Mouse (Mus musculus): ENCODE measurements at regions not wholly inside any gene's neighbourhood (a gene's known extent, or its start where the extent isn't known, plus 50 kb on each side); places are given as distances from the start of the nearest gene placed in this dataset.
A peak's percentile ranks its signal among the peaks of the same experiment; 100 is the strongest.

GRCm38 (mm10) chr11:14136142-14136541 lies 462.9 kb upstream of the Pom121l12 start:
- no peak for ATAC-seq (ENCODE audit: poor library complexity, severe bottlenecking)

GRCm38 (mm10) chr11:14142376-14142775 lies 456.7 kb upstream of the Pom121l12 start:
- ATAC-seq (ENCODE audit: poor library complexity, severe bottlenecking) = peak; percentile 60; the same call in 1 of the 2 replicates

- no peak for ATAC-seq (ENCODE audit: poor library complexity, severe bottlenecking)
Observed at GRCm38 (mm10) chr11:14147639-14148038, 451.4 kb upstream of the Pom121l12 start.

GRCm38 (mm10) chr11:14159366-14159765 lies 439.7 kb upstream of the Pom121l12 start:
- ATAC-seq (ENCODE audit: poor library complexity, severe bottlenecking) = no peak

GRCm38 (mm10) chr11:14169478-14169877 lies 429.6 kb upstream of the Pom121l12 start:
- ATAC-seq (ENCODE audit: poor library complexity, severe bottlenecking) = no peak

- no peak for ATAC-seq (ENCODE audit: poor library complexity, severe bottlenecking)
Observed at GRCm38 (mm10) chr11:14174594-14174993, 424.5 kb upstream of the Pom121l12 start.

GRCm38 (mm10) chr11:14182020-14182419 lies 417.1 kb upstream of the Pom121l12 start:
- no peak for ATAC-seq (ENCODE audit: poor library complexity, severe bottlenecking)

GRCm38 (mm10) chr11:14182466-14182865 lies 416.6 kb upstream of the Pom121l12 start:
- ATAC-seq (ENCODE audit: poor library complexity, severe bottlenecking) = no peak

- ATAC-seq (ENCODE audit: poor library complexity, severe bottlenecking) = no peak
Observed at GRCm38 (mm10) chr11:14183258-14183968, 415.7 kb upstream of the Pom121l12 start.

- no peak for ATAC-seq (ENCODE audit: poor library complexity, severe bottlenecking)
Observed at GRCm38 (mm10) chr11:14195081-14195480, 404.0 kb upstream of the Pom121l12 start.

Measured in megakaryocyte, adult 5-6 weeks (primary cell).